Mouse (Mus musculus) layer of hippocampus, postnatal 10 days (tissue): ENCODE data around the gene Chrnb1. TPM values are rescaled to one million over a fixed set of nuclear protein-coding genes. Genes with fewer than 3 reads are reported as not detected.

Source experiments
- DNase-seq, 2 experiments: peaks; one replicate each; pipeline ENCODE4 v3.0.0; 2021; ENCODE audit warnings: low spot score in 2 of 2
- total RNA-seq, 2 experiments: library from RNA; stranded (reverse); gene quantifications; 2 replicates each; pipeline ENCODE4 v1.2.3; 2021

Chrnb1 gene
- total RNA-seq, 2 experiments from 2014 or later: 1.1 to 1.6 TPM

DNA sequence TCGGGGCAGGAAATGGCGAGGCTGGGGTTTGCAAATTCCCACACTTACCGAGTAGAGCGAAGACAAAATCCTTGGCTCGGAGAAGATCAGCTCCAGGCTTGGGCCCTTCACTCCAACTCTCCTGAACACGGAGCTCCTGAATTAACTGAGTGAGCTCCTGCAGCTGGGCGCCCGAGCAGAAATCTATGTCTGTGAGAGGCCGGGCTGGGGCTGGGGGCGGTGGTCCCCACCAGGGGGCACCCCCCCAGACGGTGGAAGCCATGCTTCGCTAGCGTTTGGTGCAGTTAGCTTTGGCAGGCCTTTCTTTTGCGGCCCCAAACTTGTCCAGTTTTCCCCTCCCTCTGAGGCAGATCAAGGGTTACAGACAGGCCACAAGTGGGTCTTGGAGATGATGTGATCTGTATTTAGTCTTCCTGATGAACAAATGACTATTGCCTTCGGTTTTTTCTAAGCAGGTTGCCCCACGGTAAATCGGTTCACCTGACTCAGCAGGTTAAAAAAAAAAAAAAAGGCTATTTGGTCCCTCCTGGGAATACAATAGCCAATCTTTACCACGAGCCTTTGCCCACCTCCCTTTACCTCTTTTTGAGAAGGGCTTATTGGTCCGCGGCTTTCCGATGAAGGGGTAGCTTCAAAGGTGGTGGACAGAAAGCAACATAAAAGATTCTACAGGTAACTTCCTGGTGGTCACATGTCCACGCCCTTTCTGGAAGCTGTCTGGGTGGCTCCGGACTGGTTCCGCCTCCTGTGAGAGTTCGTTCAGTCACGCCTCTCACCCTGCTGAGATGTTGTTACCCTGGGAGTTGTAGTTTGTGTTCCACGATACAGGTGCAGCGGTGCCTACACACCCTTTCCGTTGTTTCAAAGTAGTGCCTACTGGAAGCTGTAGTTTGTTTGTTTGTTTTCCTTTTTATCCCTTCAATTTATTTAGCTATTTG is 9.5 kb upstream of the Chrnb1 start, which contains the start of gene Tmem102:
Tmem102 (minus strand) TSS at position 653 of the 938 bp plus-strand sequence.
- no peak for DNase-seq

DNA sequence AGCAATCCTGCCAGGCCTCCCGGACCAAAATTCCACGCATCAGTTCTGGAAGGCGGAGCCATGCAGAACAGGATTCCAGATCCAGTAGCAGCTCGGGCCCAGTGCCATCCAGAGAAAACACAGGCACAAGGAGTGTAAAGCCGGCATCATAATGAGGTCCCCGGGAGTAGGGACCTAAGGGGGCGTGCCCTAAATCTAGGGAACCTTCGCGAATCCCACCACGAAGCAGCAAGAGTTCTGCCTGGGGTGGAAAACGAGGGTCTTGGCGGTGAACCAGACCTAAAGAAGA is 8.9 kb upstream of the Chrnb1 start:
- DNase-seq: no peak

DNA sequence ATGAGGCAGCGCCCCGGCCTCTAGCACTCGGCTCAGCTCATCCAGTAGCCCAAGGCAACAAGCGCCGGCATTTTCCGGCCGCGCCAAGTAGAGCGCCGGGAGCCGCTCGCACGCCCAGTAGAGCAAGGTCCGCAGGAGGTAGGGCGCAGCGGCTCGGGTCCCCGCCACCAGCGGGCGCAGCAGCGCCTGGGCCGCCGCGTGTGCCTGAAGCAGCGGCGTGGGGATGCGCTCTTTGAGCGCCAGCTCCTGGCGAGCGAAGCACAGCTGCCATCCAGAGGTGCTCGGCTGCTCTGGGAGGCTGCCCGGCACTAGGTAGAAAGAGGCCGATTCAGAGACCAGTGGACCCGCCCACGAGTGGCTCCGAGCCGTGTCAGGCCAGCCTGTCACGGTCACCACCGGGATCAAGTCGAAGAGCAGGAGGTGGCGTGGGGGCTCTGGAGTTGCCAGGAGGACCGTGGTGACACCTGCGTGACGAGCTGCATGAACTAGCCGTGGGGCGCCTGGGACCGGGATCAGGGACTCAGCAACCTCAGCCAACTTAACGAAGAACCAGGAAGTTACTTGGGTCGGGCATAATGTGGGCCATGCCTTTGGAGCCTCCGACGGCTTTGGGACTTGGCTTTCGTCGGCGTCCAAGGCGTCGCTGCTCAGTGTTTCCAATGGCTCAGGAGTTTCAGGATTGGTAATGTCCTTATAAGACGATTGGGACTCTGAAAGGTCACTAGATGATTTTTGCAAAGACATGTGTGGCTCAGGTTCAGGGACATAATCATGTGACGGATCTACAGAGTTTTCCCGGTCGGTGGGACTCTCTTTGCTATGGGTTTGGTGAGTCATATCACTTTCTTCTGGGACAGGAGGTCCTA is 8.3 kb upstream of the Chrnb1 start:
- DNase-seq: peak; percentile 62 to 75

DNA sequence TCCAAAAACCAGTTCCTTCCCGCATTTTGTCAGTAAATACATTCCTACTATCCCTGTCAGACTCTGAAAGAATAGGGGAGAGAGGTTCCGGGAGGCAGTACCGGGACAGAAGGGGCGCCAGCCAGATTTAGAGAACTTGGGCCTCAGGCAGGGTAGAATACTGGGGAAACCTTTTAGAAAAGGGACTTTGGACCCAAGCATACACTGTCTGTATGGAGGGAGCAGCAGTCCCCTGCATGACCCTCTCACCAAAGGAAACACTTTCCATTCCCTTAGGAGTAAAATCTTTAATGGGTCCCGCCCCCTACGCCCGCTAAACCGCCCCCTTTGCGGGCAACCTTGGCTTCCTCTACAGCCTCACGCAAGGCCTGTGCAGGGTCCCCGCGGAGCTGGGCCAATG is 7.6 kb upstream of the Chrnb1 start:
- no peak for DNase-seq

DNA sequence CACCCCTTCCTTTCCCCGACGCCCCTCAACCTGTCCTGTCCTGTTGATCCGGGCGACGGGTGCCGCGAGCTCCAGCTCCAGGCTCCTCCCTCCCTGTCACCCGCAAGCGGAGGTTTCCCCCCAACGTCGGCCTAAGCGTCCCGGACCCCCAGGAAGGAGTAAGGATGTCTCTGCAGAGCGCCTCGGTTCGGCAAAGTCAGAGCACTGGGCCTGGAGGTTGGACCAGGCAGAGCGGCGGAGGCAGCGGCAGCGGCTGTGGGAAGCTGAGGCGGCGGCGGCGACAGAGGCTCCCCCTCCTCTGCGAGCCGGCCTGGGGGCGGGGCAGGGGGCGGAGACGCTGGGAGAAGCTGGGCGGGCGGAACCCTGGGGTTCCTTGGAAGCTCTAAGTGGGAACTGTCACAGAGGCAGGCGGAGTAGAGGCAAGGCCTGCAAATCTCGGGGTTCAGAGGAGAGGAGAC is 6.9 kb upstream of the Chrnb1 start:
- peak; percentile 80 to 89 for DNase-seq

DNA sequence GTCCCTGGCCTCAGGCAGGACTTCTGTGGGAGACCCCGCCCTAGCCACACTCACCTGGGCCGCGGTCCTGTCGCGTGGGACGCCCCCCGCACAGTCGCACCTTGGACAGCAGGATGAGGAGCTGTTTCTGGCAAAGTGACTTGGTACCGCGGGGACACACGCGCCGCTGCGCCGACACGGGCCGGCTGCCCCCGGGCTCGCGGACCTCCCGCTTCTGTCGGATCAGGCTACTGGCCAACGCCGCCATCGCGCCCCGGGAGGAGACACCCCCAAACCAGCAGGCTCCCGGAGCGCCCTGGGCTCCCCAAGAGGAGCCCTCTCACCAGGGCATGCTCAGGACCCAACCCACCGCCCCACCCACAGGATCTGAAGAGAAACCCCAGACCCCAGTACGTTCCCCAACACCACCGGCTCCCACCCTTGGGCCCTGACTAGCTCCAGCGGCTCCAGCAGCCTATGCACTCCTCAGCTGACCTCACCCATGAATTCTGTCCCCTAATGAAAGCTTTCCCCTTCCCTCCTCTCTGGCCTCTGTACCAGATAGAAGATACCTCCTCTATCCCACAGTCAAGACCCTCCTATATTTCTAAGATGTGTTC is 5.7 kb upstream of the Chrnb1 start, which contains the start of gene Fgf11:
Fgf11 (minus strand) TSS at position 479 of the 599 bp plus-strand sequence.
- DNase-seq: peak in 1 of 2 experiments; percentile 47

DNA sequence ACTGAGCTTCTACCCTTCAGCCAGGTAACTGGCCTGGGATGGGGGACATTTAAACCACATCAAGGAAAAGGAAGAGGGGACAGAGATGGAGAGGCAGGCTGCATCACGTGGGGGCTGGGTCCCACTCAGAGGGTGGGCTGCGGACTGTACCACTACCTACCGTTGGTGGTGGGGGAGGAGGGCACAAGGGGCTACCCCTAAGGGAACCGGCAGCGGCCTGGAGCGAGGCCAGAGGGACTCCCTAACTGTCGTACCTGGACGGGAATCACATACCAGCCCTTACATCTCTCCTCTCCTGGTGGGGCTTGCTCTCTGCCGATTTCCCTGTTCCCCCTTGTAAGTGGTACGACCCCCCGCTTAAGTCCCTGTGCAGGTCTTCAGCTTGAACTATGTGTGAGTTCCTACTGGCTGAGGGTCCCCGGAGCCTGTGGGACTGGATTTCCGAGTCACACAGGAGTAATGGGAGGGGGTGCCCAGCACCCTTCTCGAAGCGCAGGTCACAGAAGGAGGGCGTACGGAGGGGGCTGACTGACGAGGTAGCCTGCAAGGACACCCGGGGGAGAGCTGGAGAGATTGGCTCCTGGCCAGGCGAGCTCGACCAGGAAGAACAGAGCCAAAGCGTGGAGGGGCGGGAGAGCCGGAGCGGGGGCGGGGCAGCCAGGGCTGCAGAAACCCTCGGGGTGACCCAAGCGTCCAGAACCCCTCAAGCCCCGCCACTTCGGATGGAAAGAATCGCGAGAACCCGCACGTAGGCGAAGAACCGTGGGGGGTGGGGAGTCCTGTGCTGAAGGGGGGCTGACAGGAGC is 4.9 kb upstream of the Chrnb1 start:
- DNase-seq: peak; percentile 79 to 85

DNA sequence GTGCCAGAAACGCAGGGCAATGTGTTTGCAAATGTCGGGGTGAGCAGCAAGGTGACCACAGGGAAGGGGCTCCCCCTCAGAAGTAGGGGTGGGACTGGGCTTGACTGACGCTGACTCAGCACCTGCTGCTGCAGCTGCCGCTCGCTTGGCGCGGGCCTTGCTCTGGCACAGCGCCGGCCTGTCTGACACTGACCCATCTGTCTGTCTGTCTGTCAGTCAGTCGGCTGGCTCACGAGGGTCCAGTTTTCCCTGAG is 4.3 kb upstream of the Chrnb1 start:
- peak; percentile 78 to 79 for DNase-seq

DNA sequence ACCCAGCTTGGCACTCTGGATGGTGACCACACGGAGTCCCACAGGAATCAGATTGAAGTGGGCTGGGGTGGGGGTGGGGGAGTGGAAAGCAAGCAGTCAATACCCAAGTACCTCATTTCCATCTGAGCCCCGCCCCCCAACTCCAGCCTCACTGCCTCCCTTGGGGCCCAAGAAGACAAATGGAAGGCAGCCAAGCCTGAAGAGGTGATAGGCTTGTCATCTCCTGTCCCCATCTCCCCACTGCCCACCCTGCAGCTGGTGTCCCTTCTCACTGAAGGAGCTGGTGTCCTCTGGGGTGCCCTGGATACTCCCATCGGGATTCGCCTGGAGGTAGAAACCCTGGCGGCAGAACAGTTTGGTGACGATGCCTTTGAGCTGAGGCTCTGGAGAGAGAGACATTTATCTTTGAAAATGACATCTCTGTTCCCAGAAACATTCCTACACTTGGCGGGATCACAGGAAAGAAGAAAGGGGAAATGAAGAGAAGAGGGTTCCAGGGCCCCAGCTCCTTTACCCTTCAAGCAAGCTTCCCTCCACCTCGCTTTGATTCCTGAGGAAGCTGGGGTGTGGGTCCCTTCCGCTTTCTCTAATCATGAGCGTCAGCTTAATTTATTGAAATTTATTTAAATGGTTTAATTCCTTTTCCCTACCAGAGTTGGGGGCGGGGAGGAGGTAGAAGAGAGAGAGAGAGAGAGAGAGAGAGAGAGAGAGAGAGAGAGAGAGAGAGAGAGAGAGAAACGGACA is 3.8 kb upstream of the Chrnb1 start:
- peak; percentile 38 to 46 for DNase-seq

DNA sequence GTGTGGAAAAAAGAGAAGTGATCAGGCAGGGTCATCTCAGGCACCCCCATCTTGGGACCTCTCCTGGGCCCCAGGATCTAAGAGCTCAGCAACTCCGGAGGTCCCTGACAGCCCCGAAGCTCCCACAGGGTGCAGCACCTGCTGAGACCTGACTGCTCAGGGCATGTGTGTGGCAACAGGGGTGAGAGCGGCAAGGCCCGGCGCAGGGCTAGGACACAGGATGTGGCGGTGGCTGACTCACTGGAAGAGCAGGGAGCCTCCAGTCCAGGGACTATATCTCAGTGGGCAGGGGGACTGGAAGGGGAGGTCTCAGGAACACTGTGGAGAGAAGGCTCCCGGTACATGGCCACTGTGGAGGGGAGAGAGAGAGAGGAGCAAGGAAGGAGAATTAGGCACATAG is 2.2 kb upstream of the Chrnb1 start:
- no peak for DNase-seq

DNA sequence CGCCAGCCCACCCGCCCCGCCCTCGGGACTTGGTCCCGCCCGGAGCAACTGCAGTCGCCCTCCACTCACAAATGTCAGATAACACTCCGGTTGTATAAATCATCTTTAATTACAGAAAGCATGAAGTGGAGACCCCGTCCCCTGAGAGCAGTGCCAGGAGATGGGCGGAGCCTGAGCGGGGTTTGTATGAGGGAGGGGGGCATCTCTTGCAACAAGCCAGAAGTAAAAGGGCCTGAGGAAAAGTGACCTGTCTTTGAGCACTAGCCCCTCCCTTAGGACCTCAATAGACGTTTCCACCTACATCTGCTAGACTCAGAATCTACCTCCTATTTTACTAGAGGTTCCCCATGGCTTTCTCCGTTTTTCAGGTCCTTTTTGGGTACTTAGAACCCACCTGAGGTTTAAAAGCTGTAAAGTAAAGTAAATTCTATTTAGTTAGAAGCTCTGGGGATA is 266 bp upstream of the Chrnb1 start:
- no peak for DNase-seq

DNA sequence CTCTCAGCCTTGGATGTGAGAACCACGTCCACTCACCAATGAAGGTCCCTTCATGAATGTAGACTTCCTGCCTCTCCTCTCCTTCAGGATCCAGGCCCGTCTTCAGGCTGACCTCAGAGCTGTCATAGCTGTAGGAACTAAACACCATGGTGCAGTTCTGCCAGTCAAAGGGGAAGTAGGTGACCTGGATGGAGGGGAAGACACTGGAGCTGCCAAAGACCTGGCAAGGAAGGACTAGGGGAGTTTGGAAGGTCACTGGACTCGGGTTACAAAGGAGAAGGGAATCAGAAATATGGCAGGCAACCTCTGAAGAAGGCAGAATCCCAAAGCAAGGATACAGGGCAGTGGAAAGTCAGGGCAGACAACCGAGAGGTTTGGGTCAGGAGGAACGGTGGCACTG is 2.3 kb downstream of the Chrnb1 start:
- no peak for DNase-seq

DNA sequence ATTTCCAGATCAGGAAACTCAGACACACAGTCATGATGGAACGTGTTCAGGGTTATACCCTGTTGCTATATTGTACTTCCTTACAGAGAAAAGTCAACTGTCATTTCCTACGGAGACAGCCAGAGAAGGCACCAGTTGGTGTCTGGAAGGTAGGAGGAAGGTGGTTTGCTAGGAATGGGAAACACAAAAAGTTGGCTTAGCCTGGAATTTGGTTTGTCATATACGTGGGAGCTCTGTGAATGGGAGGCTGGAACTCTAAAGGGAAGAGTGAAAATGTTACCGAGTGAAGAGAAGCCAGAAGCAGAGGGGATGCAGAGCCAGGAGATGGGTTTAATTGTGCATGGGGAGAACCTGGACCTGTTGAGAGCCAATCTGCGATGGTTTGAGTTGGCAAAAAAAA is 4.3 kb downstream of the Chrnb1 start:
- DNase-seq: no peak

DNA sequence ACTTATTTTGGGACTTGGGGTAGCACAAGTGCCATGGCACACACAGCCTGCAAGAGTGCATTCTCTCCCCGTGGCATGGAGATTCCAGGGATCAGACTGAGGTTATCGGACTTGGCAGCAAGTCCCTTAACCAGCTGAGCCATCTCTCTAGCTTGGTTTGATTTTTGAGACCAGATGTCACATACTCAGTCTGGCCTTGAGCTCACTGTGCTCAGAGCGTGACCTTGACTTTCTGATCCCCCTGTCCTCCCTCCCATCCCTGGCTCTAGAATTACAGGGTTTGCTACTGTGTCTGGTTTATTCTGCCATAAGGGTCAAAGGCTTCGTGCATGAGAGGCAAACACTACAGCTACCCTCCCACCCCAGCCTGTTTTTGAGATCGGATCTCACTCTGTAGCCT is 6.3 kb downstream of the Chrnb1 start:
- no peak for DNase-seq

DNA sequence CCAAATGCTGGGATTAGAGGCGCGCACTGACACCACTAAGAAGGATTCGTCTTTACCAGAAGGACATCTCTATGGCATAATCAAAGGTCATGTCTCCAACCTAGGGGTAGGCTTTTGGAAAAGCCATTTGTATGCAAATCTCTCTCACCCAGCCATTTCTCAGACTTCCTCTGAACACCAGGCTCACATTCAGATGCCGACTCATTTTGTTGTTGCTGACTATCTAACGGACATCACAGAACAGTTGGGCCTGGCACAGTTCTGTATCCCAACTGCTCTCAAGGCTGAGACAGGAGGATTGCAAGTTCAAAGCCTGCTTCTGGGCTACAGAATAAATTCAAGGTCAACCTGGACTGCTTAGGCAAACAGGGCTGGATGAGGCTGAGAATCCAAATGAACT is 8.4 kb downstream of the Chrnb1 start:
- no peak for DNase-seq

DNA sequence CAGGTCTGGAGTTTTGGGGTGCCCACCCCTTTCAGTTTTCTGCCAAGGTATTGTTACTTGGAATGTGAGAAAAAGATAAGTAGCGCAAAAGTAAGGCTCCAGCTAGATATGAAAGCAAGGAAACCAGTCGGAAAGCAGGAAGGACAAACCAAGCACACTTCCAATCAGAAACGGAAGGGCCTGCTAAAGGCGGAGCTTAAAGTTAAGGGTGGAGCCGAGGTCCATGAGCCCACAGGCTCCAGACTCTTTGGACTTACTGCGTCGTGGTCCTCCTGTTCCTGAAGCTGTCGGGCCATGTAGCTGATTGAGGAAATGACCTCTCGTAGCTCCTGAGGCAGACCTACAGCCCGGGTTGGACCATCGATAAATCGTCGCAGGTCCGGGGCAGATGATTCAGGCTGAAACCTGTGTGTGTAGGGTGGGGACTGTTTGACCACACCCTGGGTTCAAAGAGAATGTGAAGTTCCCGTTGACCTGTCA is 10.9 kb downstream of the Chrnb1 start:
- no peak for DNase-seq

DNA sequence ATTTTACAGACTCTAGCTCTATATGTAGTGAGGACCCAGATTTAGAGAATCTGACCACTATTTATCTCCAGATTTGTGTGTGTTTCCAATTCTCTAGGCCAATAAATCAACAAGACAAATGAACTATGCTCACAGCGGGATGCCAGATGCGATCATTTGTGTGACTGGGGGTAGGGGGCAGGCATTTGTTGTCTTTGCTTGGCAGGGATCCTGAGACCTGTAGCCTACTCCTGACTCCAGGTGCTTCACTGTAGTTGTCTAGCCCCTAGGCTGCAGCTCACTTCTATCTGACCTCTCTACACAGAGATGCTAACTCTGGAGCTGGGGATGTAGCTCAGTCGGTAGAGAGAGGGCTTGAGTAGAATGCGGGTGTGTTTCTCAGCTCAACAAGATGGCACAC is 13.9 kb downstream of the Chrnb1 start:
- DNase-seq: no peak

DNA sequence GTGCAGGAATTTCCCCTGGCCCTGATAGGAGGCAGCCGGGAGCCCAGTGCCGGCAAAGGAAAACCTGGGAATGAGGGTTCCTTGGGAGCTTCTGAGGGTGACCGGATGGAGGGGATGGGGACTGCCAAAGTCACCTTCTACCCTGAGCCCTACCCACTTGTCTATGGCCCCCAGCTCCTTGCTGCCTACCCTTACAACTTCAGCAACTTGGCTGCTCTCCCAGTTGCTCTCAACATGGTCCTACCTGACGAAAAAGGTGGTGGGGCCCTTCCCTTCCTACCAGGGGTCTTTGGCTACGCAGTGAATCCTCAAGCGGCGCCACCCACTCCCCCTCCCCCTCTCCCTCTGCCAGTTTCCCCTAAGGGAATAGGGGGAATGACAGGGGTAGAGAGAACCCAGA is 16.8 kb downstream of the Chrnb1 start:
- no peak for DNase-seq

DNA sequence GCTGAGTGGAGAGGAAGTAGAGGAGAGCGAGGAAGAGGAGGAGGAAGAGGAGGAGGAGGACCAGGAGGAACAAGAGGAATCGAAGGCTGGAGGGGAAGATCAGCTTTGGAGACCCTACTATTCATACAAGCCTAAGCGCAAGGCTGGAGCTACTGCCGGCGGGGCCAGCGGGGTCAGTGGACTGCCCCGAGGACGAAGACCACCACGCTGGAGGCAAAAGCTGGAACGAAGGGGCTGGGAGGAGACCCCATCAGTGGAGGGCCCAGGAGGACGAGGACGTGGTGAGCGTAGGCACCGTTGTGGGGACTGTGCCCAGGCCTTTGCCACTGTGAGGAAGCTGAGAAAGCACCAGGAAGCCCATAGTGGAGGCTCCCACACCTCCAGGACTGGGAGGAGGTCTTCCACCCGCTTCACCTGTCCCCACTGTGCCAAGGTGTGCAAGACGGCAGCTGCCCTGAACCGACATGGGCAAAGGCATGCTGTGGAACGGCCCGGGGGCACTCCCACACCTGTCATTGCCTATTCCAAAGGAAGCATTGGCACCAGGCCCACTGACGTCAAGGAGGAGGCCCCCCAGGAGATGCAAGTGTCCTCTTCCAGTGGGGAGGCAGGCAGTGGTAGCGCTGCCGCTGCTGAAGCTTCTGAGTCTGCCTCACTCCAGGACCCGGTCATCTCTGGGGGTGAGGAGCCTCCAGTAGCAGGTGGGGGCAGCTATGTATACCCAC is 17.3 kb downstream of the Chrnb1 start:
- no peak for DNase-seq
